Mouse (Mus musculus): ENCODE measurements around the gene Pde7b. TPM values are rescaled to one million over a fixed set of nuclear protein-coding genes. Genes with fewer than 3 reads are reported as not detected.

Gene Pde7b
- polyA plus RNA-seq, 1 experiment, result 12.9 TPM

- no peak overlapping the region for H3K4me3 ChIP-seq (ENCODE audit: insufficient read depth, low read length)
- H3K4me1 ChIP-seq (ENCODE audit: control insufficient read depth, insufficient read depth, low read length), result peaks cover 5% of the 10 kb centered on the region
- TF ChIP-seq CTCF (IDR thresholded peaks at IDR 0.05; ENCODE audit: low read depth, low read length) (no peak), POLR2A (IDR thresholded peaks at IDR 0.05; ENCODE audit: borderline replicate concordance, low read depth, low read length) (no peak)
- no peak overlapping the region for H3K27ac ChIP-seq (ENCODE audit: insufficient read depth, low read depth, low read length)
Measured at GRCm38 (mm10) chr10:20361542-20362449, 363.1 kb downstream of the Pde7b start.

GRCm38 (mm10) chr10:20348894-20349293 lies 376.0 kb downstream of the Pde7b start:
- Histone ChIP-seq H3K4me3 (ENCODE audit: insufficient read depth, low read length) (peak overlapping the region; percentile 92), H3K27ac (ENCODE audit: insufficient read depth, low read depth, low read length) (peak overlapping the region; percentile 64)

More at GRCm38 (mm10) chr10:20348894-20349293, 376.0 kb downstream of the Pde7b start:
- TF ChIP-seq CTCF (IDR thresholded peaks at IDR 0.05; ENCODE audit: low read depth, low read length), result no peak
- no peak for TF ChIP-seq POLR2A (IDR thresholded peaks at IDR 0.05; ENCODE audit: borderline replicate concordance, low read depth, low read length)
- peaks cover 8% of the 10 kb centered on the region for H3K4me1 ChIP-seq (ENCODE audit: control insufficient read depth, insufficient read depth, low read length)

Other genes starting within 250 kb of the Pde7b start
- gene Ahi1, start 227.5 kb upstream of the Pde7b start, polyA plus RNA-seq (2012; ENCODE audit: insufficient read depth, insufficient read length, missing spikeins), result 2.4 and 2.8 TPM in 2 replicates